Mouse (Mus musculus): Measurements from ENCODE around the gene Inpp5k. TPM values are rescaled to one million over a fixed set of nuclear protein-coding genes. Genes with fewer than 3 reads are reported as not detected.
A peak's percentile ranks its signal among the peaks of the same experiment; 100 is the strongest.
"Not testable (repeated sequence)": the region's sequence is repeated elsewhere in the genome, so short reads cannot be mapped to it uniquely, and the experiment has no call there.

Gene Inpp5k
- polyA plus RNA-seq, 1 experiment = 58.2 TPM

DNA sequence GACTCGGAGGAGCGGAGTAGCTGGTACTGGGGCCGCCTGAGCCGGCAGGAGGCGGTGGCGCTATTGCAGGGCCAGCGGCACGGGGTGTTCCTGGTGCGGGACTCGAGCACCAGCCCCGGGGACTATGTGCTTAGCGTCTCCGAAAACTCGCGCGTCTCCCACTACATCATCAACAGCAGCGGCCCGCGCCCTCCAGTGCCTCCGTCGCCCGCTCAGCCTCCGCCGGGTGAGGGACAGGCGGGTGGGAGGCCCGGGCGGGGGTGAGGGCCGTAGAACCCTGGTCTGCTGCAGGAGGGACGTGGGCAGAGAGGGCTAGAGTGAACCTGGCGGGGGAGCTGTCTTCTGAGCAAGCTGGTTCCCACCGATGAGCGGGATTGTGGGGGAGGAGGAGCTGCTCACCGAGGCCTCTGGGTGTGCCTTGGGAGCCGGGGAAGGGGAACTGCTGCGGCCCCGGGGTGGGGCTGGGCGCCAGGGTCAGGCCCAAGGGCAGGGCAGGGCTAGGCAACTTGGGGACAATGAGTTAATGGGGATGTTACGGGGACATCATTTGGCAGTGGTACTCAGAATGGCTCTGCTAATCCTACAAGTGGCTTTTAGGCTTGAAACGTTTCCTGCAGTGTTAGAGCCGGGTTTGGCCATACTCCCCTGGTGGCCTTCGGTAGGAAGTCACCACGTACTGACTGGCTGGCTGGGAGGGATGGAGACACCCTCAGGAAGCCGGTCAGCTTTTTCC lies 48.8 kb downstream of the Inpp5k start:
- Histone ChIP-seq H3K27ac (ENCODE audit: control insufficient read depth, insufficient read depth, low read depth, low read length, poor library complexity) (peak overlapping the region; percentile 98), H3K4me3 (replicated peaks; ENCODE audit: control insufficient read depth, low read depth, low read length) (peak overlapping the region; percentile 97), H3K4me1 (ENCODE audit: control insufficient read depth, insufficient read depth, low read length) (no peaks in the 10 kb centered on the region; the same call in 1 of the 2 replicates)
- TF ChIP-seq POLR2A (IDR thresholded peaks at IDR 0.05; ENCODE audit: borderline replicate concordance, control insufficient read depth, low read depth, low read length) (no peak; the same call in 1 of the 2 replicates), CTCF (IDR thresholded peaks at IDR 0.05; ENCODE audit: control insufficient read depth, insufficient read depth, low read length) (peak; percentile 48)
- under 1% methylated on average over 43 of the region's 43 CpGs for WGBS

- Histone ChIP-seq H3K4me1 (ENCODE audit: control insufficient read depth, insufficient read depth, low read length) (no peaks in the 10 kb centered on the region; the same call in 1 of the 2 replicates), H3K4me3 (replicated peaks; ENCODE audit: control insufficient read depth, low read depth, low read length) (no peak overlapping the region), H3K27ac (ENCODE audit: control insufficient read depth, insufficient read depth, low read depth, low read length, poor library complexity) (no peak overlapping the region)
- no peak for TF ChIP-seq POLR2A (IDR thresholded peaks at IDR 0.05; ENCODE audit: borderline replicate concordance, control insufficient read depth, low read depth, low read length)
- no peak for TF ChIP-seq CTCF (IDR thresholded peaks at IDR 0.05; ENCODE audit: control insufficient read depth, insufficient read depth, low read length)
- 89% methylated on average over 5 of the region's 5 CpGs for WGBS
These were observed 53.7 kb downstream of the Inpp5k start for GRCm38 (mm10) chr11:75684462-75684861.

DNA sequence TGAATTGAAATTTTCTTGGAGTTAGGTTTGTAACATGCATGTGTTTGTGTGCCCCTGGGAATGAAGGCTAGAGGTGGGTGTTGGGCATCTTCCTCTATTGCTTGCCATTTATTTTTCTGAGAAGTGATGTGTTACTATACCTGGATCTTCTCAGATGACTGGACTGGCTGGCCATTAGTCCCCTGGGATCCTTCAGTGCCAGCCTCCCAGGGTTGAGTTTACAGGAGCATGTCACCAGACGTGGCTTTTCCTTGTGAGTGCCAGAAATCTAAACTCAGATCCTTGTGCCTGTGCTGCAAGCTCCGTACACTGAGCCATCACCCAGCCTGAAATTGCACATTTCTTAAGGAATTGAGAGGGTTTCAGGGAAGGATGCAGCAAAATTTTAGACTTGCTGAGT lies 54.2 kb downstream of the Inpp5k start:
- H3K4me3 ChIP-seq (replicated peaks; ENCODE audit: control insufficient read depth, low read depth, low read length) = no peak overlapping the region
- H3K27ac ChIP-seq (ENCODE audit: control insufficient read depth, insufficient read depth, low read depth, low read length, poor library complexity) = no peak overlapping the region
- 85% methylated on average over 2 of the region's 2 CpGs for WGBS
- H3K4me1 ChIP-seq (ENCODE audit: control insufficient read depth, insufficient read depth, low read length) = no peaks in the 10 kb centered on the region; the same call in 1 of the 2 replicates
- TF ChIP-seq CTCF (IDR thresholded peaks at IDR 0.05; ENCODE audit: control insufficient read depth, insufficient read depth, low read length) = no peak
- no peak for TF ChIP-seq POLR2A (IDR thresholded peaks at IDR 0.05; ENCODE audit: borderline replicate concordance, control insufficient read depth, low read depth, low read length)

- WGBS = 49% methylated on average over 2 of the region's 2 CpGs
- no peak overlapping the region for H3K4me3 ChIP-seq (replicated peaks; ENCODE audit: control insufficient read depth, low read depth, low read length)
- no peak overlapping the region for H3K27ac ChIP-seq (ENCODE audit: control insufficient read depth, insufficient read depth, low read depth, low read length, poor library complexity)
- H3K4me1 ChIP-seq (ENCODE audit: control insufficient read depth, insufficient read depth, low read length) = no peaks in the 10 kb centered on the region; the same call in 1 of the 2 replicates
- TF ChIP-seq POLR2A (IDR thresholded peaks at IDR 0.05; ENCODE audit: borderline replicate concordance, control insufficient read depth, low read depth, low read length) (no peak), CTCF (IDR thresholded peaks at IDR 0.05; ENCODE audit: control insufficient read depth, insufficient read depth, low read length) (no peak)
These were observed 56.7 kb downstream of the Inpp5k start for GRCm38 (mm10) chr11:75687343-75687993.

- Histone ChIP-seq H3K27ac (ENCODE audit: control insufficient read depth, insufficient read depth, low read depth, low read length, poor library complexity) (no peak overlapping the region), H3K4me1 (ENCODE audit: control insufficient read depth, insufficient read depth, low read length) (no peaks in the 10 kb centered on the region; the same call in 1 of the 2 replicates), H3K4me3 (replicated peaks; ENCODE audit: control insufficient read depth, low read depth, low read length) (no peak overlapping the region)
- TF ChIP-seq POLR2A (IDR thresholded peaks at IDR 0.05; ENCODE audit: borderline replicate concordance, control insufficient read depth, low read depth, low read length) = no peak
- TF ChIP-seq CTCF (IDR thresholded peaks at IDR 0.05; ENCODE audit: control insufficient read depth, insufficient read depth, low read length) = no peak
- 83% methylated on average over 2 of the region's 2 CpGs for WGBS
These were observed 57.3 kb downstream of the Inpp5k start for GRCm38 (mm10) chr11:75688132-75688531.

DNA sequence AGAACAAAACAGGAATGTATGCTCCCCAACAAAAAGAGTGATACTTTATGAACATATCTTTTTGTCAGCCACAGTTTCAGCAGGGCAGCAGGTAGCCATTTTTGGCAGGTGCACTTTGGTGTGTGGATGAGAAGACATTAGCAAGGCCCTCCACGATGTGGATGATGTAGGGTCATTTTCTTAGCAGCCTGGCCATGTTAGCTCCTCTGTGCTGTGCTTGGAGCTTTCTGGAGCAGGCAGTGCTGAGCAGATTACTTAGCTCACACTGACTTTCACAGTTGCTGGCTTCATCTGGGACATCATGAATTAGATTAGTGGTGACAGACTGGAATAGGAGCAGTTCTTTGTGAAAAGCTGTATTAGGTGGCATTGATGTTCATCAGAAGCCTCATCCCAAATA lies 59.2 kb downstream of the Inpp5k start:
- no peak for TF ChIP-seq POLR2A (IDR thresholded peaks at IDR 0.05; ENCODE audit: borderline replicate concordance, control insufficient read depth, low read depth, low read length)
- no peak for TF ChIP-seq CTCF (IDR thresholded peaks at IDR 0.05; ENCODE audit: control insufficient read depth, insufficient read depth, low read length)
- no peak overlapping the region for H3K4me3 ChIP-seq (replicated peaks; ENCODE audit: control insufficient read depth, low read depth, low read length)
- no peak overlapping the region for H3K27ac ChIP-seq (ENCODE audit: control insufficient read depth, insufficient read depth, low read depth, low read length, poor library complexity)
- 70% methylated on average over 1 of the region's 1 CpGs for WGBS
- no peaks in the 10 kb centered on the region; the same call in 1 of the 2 replicates for H3K4me1 ChIP-seq (ENCODE audit: control insufficient read depth, insufficient read depth, low read length)

- no peaks in the 10 kb centered on the region; the same call in 1 of the 2 replicates for H3K4me1 ChIP-seq (ENCODE audit: control insufficient read depth, insufficient read depth, low read length)
- no peak overlapping the region for H3K4me3 ChIP-seq (replicated peaks; ENCODE audit: control insufficient read depth, low read depth, low read length)
- H3K27ac ChIP-seq (ENCODE audit: control insufficient read depth, insufficient read depth, low read depth, low read length, poor library complexity) = no peak overlapping the region
- TF ChIP-seq CTCF (IDR thresholded peaks at IDR 0.05; ENCODE audit: control insufficient read depth, insufficient read depth, low read length) (no peak), POLR2A (IDR thresholded peaks at IDR 0.05; ENCODE audit: borderline replicate concordance, control insufficient read depth, low read depth, low read length) (no peak)
These were observed 60.3 kb downstream of the Inpp5k start for GRCm38 (mm10) chr11:75691047-75691446.

GRCm38 (mm10) chr11:75693570-75693969 lies 62.8 kb downstream of the Inpp5k start:
- no peaks in the 10 kb centered on the region; the same call in 1 of the 2 replicates for H3K4me1 ChIP-seq (ENCODE audit: control insufficient read depth, insufficient read depth, low read length)

DNA sequence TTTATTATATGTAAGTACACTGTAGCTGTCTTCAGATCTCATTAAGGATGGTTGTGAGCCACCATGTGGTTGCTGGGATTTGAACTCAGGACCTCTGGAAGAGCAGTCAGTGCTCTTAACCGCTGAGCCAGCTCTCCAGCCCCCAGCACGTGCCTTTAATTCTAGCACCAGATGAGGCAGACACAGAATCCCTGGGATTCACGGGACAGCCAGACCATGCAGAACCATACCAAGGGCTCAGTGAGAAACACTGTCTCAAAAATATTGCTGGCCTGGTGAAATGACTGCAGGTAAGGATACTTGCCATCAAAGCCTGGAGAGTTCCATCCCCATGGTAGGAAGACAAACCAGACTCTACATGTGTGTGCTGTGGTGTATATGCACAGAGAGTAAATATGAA lies 66.7 kb downstream of the Inpp5k start:
- H3K27ac ChIP-seq (ENCODE audit: control insufficient read depth, insufficient read depth, low read depth, low read length, poor library complexity); H3K4me3 ChIP-seq (replicated peaks; ENCODE audit: control insufficient read depth, low read depth, low read length); H3K4me1 ChIP-seq (ENCODE audit: control insufficient read depth, insufficient read depth, low read length): not testable (repeated sequence)
- WGBS = 91% methylated on average over 3 of the region's 3 CpGs

More at GRCm38 (mm10) chr11:75693570-75693969, 62.8 kb downstream of the Inpp5k start:
- 92% methylated on average over 5 of the region's 5 CpGs for WGBS
- Histone ChIP-seq H3K4me3 (replicated peaks; ENCODE audit: control insufficient read depth, low read depth, low read length) (no peak overlapping the region), H3K27ac (ENCODE audit: control insufficient read depth, insufficient read depth, low read depth, low read length, poor library complexity) (no peak overlapping the region)
- TF ChIP-seq POLR2A (IDR thresholded peaks at IDR 0.05; ENCODE audit: borderline replicate concordance, control insufficient read depth, low read depth, low read length) (no peak), CTCF (IDR thresholded peaks at IDR 0.05; ENCODE audit: control insufficient read depth, insufficient read depth, low read length) (no peak)
